17 mouse cellular contexts compared by ENCODE assay signal in genomic region chr2:65925363-65925941, GRCm38 (mm10).
A peak's percentile ranks its signal among the peaks of the same experiment; 100 is the strongest.
DNase-seq lines count a peak whose midpoint lies in the region; ATAC-seq lines count a peak whose summit lies in the region.
"Had no signal": no experiment of that assay in that cellular context is flagged by ENCODE, and none has a peak within 500 bp of the region (broad histone marks: within the 10 kb centered on the region; RNA-seq: fewer than 3 reads in every experiment).

No protein-coding gene starts in this region.

- no peaks in the 10 kb centered on the region for H3K9me3 ChIP-seq in forebrain, embryonic 15.5 days
- no peaks in the 10 kb centered on the region for H3K9me3 ChIP-seq in forebrain, embryonic 14.5 days (replicated peaks; ENCODE audit: control insufficient read depth, low read length)
- no peaks in the 10 kb centered on the region for H3K9me3 ChIP-seq in midbrain, embryonic 11.5 days (ENCODE audit: control insufficient read depth, low read length)
- no peaks in the 10 kb centered on the region for H3K9me3 ChIP-seq in midbrain, embryonic 10.5 days (replicated peaks)
- no peaks in the 10 kb centered on the region for H3K9me3 ChIP-seq in hindbrain, embryonic 16.5 days (ENCODE audit: control insufficient read depth, low read length)
- no peaks in the 10 kb centered on the region for H3K9me3 ChIP-seq in neural tube, embryonic 15.5 days (replicated peaks)
- H3K9me3 ChIP-seq: forebrain, embryonic 13.5 days; intestine, embryonic 15.5 days; limb, embryonic 12.5 days had no signal

- no peaks in the 10 kb centered on the region for H3K27me3 ChIP-seq in forebrain, embryonic 15.5 days
- H3K27me3 ChIP-seq in forebrain, embryonic 14.5 days (replicated peaks; ENCODE audit: control insufficient read depth, insufficient read depth, low read length), result no peaks in the 10 kb centered on the region
- no peaks in the 10 kb centered on the region for H3K27me3 ChIP-seq in midbrain, embryonic 11.5 days (ENCODE audit: control insufficient read depth, insufficient read depth, low read length)
- no peaks in the 10 kb centered on the region for H3K27me3 ChIP-seq in midbrain, embryonic 10.5 days (ENCODE audit: low read depth, poor library complexity, severe bottlenecking)
- no peaks in the 10 kb centered on the region for H3K27me3 ChIP-seq in hindbrain, embryonic 16.5 days (replicated peaks; ENCODE audit: control insufficient read depth, insufficient read depth, low read length)
- H3K27me3 ChIP-seq in neural tube, embryonic 15.5 days (replicated peaks), result no peaks in the 10 kb centered on the region
- H3K27me3 ChIP-seq: forebrain, embryonic 13.5 days; intestine, embryonic 15.5 days; limb, embryonic 12.5 days had no signal

- no peak overlapping the region for H3K27ac ChIP-seq in forebrain, embryonic 15.5 days (replicated peaks)
- H3K27ac ChIP-seq in forebrain, embryonic 14.5 days (ENCODE audit: low read depth, low read length), result no peak overlapping the region
- no peak overlapping the region for H3K27ac ChIP-seq in midbrain, embryonic 11.5 days (ENCODE audit: low read depth, low read length)
- no peak overlapping the region for H3K27ac ChIP-seq in midbrain, embryonic 10.5 days (replicated peaks)
- H3K27ac ChIP-seq in hindbrain, embryonic 16.5 days (ENCODE audit: low read depth, low read length), result no peak overlapping the region
- H3K27ac ChIP-seq in neural tube, embryonic 15.5 days (replicated peaks), result no peak overlapping the region
- H3K27ac ChIP-seq: forebrain, embryonic 13.5 days; intestine, embryonic 15.5 days; limb, embryonic 12.5 days had no signal

- no peak overlapping the region for H3K4me2 ChIP-seq in forebrain, embryonic 15.5 days (replicated peaks)
- H3K4me2 ChIP-seq in forebrain, embryonic 14.5 days (ENCODE audit: low read length), result no peak overlapping the region
- no peak overlapping the region for H3K4me2 ChIP-seq in midbrain, embryonic 11.5 days
- peak overlapping the region; percentile 10; the same call in 1 of the 2 replicates for H3K4me2 ChIP-seq in hindbrain, embryonic 16.5 days (ENCODE audit: low read length)
- H3K4me2 ChIP-seq in neural tube, embryonic 15.5 days, result peak overlapping the region; percentile 11; the same call in 1 of the 2 replicates
- H3K4me2 ChIP-seq: forebrain, embryonic 13.5 days; intestine, embryonic 15.5 days; limb, embryonic 12.5 days had no signal

- H3K4me3 ChIP-seq in forebrain, embryonic 15.5 days, result no peak overlapping the region
- no peak overlapping the region for H3K4me3 ChIP-seq in forebrain, embryonic 14.5 days (ENCODE audit: low read depth, low read length)
- no peak overlapping the region for H3K4me3 ChIP-seq in midbrain, embryonic 11.5 days (ENCODE audit: low read depth, low read length)
- no peak overlapping the region for H3K4me3 ChIP-seq in midbrain, embryonic 10.5 days
- H3K4me3 ChIP-seq in hindbrain, embryonic 16.5 days (ENCODE audit: low read length), result no peak overlapping the region
- no peak overlapping the region for H3K4me3 ChIP-seq in neural tube, embryonic 15.5 days (replicated peaks)
- H3K4me3 ChIP-seq: forebrain, embryonic 13.5 days; intestine, embryonic 15.5 days; limb, embryonic 12.5 days had no signal

- 56% methylated on average over 15 of the region's 15 CpGs for WGBS in forebrain, embryonic 15.5 days
- 64% methylated on average over 15 of the region's 15 CpGs for WGBS in forebrain, embryonic 14.5 days
- 69% methylated on average over 15 of the region's 15 CpGs for WGBS in midbrain, embryonic 11.5 days
- 75% methylated on average over 15 of the region's 15 CpGs for WGBS in midbrain, embryonic 10.5 days
- WGBS in hindbrain, embryonic 16.5 days, result 40% methylated on average over 15 of the region's 15 CpGs
- WGBS in neural tube, embryonic 15.5 days, result 22% methylated on average over 15 of the region's 15 CpGs

- intact Hi-C loops in left cerebral cortex, postnatal 14 days (cut with DNase I), result no loop called here

- H3K36me3 ChIP-seq in forebrain, embryonic 15.5 days, result no peaks in the 10 kb centered on the region
- no peaks in the 10 kb centered on the region for H3K36me3 ChIP-seq in forebrain, embryonic 14.5 days (ENCODE audit: control insufficient read depth, insufficient read depth, low read length)
- H3K36me3 ChIP-seq in midbrain, embryonic 11.5 days (ENCODE audit: control insufficient read depth, insufficient read depth, low read length), result no peaks in the 10 kb centered on the region
- H3K36me3 ChIP-seq in midbrain, embryonic 10.5 days, result no peaks in the 10 kb centered on the region
- no peaks in the 10 kb centered on the region for H3K36me3 ChIP-seq in hindbrain, embryonic 16.5 days (ENCODE audit: control insufficient read depth, insufficient read depth, low read length)
- no peaks in the 10 kb centered on the region for H3K36me3 ChIP-seq in neural tube, embryonic 15.5 days
- H3K36me3 ChIP-seq: intestine, embryonic 15.5 days; limb, embryonic 12.5 days had no signal

- ATAC-seq in forebrain, embryonic 15.5 days (replicated peaks), result 0 out of 2 replicates have a peak, but pooled peaks have one; percentile 27
- ATAC-seq in forebrain, embryonic 14.5 days, result no peak
- peak; percentile 62 for ATAC-seq in midbrain, embryonic 11.5 days (ENCODE audit: low FRiP score)
- 0 out of 2 replicates have a peak, but pooled peaks have one; percentile 16 for ATAC-seq in hindbrain, embryonic 16.5 days
- no peak for ATAC-seq in neural tube, embryonic 15.5 days (ENCODE audit: low FRiP score)
- ATAC-seq: forebrain, embryonic 13.5 days; intestine, embryonic 15.5 days had no signal

- no peak for DNase-seq in forebrain, embryonic 14.5 days (ENCODE audit: low spot score)
- no peak for DNase-seq in midbrain, embryonic 11.5 days (ENCODE audit: low spot score, missing footprints)
- DNase-seq in midbrain, embryonic 10.5 days (ENCODE audit: low spot score), result no peak
- DNase-seq in liver, result no peak
- DNase-seq in left cerebral cortex, postnatal 14 days (ENCODE audit: low spot score in 2 of 2), result no peak
- DNase-seq: cerebellum, adult 11-12 months; gastrocnemius, postnatal 10 days; heart, postnatal 10 days; lung, postnatal 36 days; right cerebral cortex, postnatal 4 days; thymus, adult 18-20 months had no signal

- no peak overlapping the region for H3K9ac ChIP-seq in forebrain, embryonic 15.5 days (replicated peaks)
- H3K9ac ChIP-seq in forebrain, embryonic 14.5 days (ENCODE audit: low read length), result no peak overlapping the region
- H3K9ac ChIP-seq in midbrain, embryonic 11.5 days (ENCODE audit: low read length), result no peak overlapping the region
- no peak overlapping the region for H3K9ac ChIP-seq in hindbrain, embryonic 16.5 days (ENCODE audit: low read depth, low read length)
- no peak overlapping the region for H3K9ac ChIP-seq in neural tube, embryonic 15.5 days (replicated peaks)
- H3K9ac ChIP-seq: forebrain, embryonic 13.5 days; intestine, embryonic 15.5 days; limb, embryonic 12.5 days had no signal

- H3K4me1 ChIP-seq in forebrain, embryonic 15.5 days, result peaks cover 31% of the 10 kb centered on the region
- peaks cover 10% of the 10 kb centered on the region for H3K4me1 ChIP-seq in forebrain, embryonic 14.5 days (ENCODE audit: control insufficient read depth, insufficient read depth, low read length)
- H3K4me1 ChIP-seq in midbrain, embryonic 11.5 days (ENCODE audit: control insufficient read depth, insufficient read depth, low read length), result peaks cover 13% of the 10 kb centered on the region
- H3K4me1 ChIP-seq in midbrain, embryonic 10.5 days, result peaks cover 35% of the 10 kb centered on the region
- H3K4me1 ChIP-seq in hindbrain, embryonic 16.5 days (ENCODE audit: control insufficient read depth, insufficient read depth, low read depth, low read length), result peaks cover 15% of the 10 kb centered on the region
- H3K4me1 ChIP-seq in neural tube, embryonic 15.5 days, result peaks cover 29% of the 10 kb centered on the region
- H3K4me1 ChIP-seq: intestine, embryonic 15.5 days had no signal

Comparison
In these comparisons a context has a peak if more than half of its experiments do, and no peak if none do; other contexts are left out.
1. ATAC-seq: peak in forebrain, embryonic 15.5 days (single experiment), midbrain, embryonic 11.5 days (single experiment) and hindbrain, embryonic 16.5 days (single experiment); none in forebrain, embryonic 14.5 days (single experiment) and neural tube, embryonic 15.5 days (single experiment).
2. H3K4me2 ChIP-seq: peak in hindbrain, embryonic 16.5 days (single experiment) and neural tube, embryonic 15.5 days (single experiment); none in forebrain, embryonic 15.5 days (single experiment), forebrain, embryonic 14.5 days (single experiment) and midbrain, embryonic 11.5 days (single experiment).